Mouse (Mus musculus) left cerebral cortex, postnatal 25 days (tissue): ENCODE measurements around the gene Mrpl40. TPM values are rescaled to one million over a fixed set of nuclear protein-coding genes. Genes with fewer than 3 reads are reported as not detected.
A peak's percentile ranks its signal among the peaks of the same experiment; 100 is the strongest.

Source experiments
- DNase-seq, 2 experiments: peaks; one replicate each; pipeline ENCODE4 v3.0.0; 2022; ENCODE audit warnings: low spot score in 2 of 2, mixed read lengths in 1 of 2
- intact Hi-C: fragments of 180-260 bp; cut with DNase I; formaldehyde crosslinking; loops from one replicate; pipeline ENCODE4 v1.15.1; 2025
- total RNA-seq, 2 experiments: library from RNA; stranded (reverse); gene quantifications; 2 replicates each; pipeline ENCODE4 v1.2.3; 2021

The Mrpl40 gene
- total RNA-seq, 2 experiments from 2014 or later, result 37.9 to 38.9 TPM

DNA sequence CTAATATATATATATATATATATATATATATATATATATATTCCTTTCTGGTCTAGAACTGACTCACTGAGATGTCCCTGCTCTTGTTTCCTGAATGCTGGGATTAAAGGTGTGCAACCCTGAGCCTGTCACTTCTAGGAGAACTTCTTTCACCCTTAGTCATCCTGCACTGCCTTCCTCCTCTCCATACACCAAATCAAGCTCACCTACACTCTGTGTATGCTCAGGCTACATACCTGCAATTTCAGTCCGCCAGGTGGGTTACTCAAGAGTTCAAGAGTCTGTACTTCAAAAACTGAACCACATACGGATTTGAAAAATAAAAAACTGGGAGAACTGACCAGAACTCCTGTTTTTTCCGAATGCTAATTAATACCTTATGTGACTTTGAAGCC, 40.6 kb downstream of the Mrpl40 start:
- DNase-seq, result no peak
- intact Hi-C loops, result loop anchor here (2.0 kb wide), 1 partner anchor 41 kb away; the partner anchor contains the start of genes Hira and Mrpl40

DNA sequence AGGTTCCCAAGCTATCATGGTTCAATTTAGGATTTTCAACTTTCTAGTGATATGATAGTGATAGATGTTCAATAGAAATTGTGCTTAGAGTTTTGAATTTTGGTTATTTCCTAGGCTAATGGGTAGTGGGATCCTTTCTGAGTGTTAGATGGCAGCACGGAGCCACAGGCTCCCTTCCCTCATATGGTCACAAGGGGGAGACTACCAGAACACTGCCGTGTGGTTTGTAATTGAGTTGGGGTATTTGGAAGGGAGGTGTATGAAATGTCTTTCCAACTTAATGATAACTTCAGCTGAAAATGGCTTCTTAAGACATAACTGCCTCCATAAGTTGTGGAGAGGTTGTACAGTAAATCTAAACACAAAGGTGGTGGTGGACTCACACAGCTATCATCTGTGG, 43.2 kb downstream of the Mrpl40 start:
- no peak for DNase-seq
- intact Hi-C loops, result no loop called here

DNA sequence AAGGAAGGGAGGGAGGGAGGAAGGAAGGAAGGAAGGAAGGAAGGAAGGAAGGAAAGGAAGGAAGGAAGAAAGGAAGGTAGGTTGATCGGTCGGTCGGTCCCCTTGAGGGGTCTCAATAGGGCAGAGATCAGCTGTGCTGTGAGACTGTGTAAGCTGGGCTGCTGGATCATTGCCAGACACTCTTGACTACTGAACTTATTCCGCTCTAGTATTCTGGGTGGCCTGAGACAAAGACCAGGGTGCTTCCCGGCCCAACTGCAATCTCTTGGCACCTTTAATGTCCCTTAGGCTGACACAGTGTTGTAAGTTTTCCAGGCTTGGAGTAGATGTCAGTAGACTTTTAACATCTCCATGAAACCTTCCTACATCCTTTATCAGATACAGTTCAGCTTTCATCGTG, 47.6 kb downstream of the Mrpl40 start:
- intact Hi-C loops, result no loop called here
- no peak for DNase-seq

- no peak for DNase-seq
Observed at GRCm38 (mm10) chr16:18828630-18829029, 48.0 kb downstream of the Mrpl40 start.

GRCm38 (mm10) chr16:18822925-18823324, 53.7 kb downstream of the Mrpl40 start:
- DNase-seq, result peak; percentile 31 to 78
- intact Hi-C loops, result no loop called here

More at GRCm38 (mm10) chr16:18828630-18829029, 48.0 kb downstream of the Mrpl40 start:
- intact Hi-C loops, result no loop called here

DNA sequence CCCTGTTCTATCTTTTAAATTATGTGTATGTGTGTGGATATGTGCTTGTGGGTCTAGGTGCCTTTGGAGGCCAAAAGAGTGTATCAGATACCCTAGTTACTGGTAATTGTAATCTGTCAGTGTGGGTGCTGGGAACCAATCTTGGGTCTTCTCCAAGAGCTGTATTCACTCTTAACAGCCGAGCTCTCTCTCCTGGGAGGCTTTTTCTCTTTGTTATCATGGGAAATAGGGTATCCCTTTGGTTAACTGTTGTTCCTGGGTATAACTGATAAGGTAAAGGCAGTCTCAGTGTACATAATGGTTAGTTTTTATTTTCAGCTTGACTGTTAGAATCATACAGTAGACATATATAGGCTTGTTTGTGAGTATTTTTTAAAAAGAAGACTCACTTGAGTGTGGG, 54.3 kb downstream of the Mrpl40 start:
- intact Hi-C loops, result no loop called here
- no peak for DNase-seq

Other genes starting within 250 kb of the Mrpl40 start
- gene Sept5, start 246.9 kb downstream of the Mrpl40 start, total RNA-seq, result 100 to 1,000 TPM; 961 to 977 TPM
- 10 to 100 TPM; 51.1 to 67.2 TPM for gene Cldn5, start 100.0 kb downstream of the Mrpl40 start, total RNA-seq
- 10 to 100 TPM; 87.2 to 96.9 TPM for gene Ufd1, start 65.1 kb downstream of the Mrpl40 start, total RNA-seq
- 1 to 10 TPM; 1.6 to 1.7 TPM for gene Cdc45, start 64.9 kb downstream of the Mrpl40 start, total RNA-seq
- gene 2510002D24Rik, start 40.3 kb downstream of the Mrpl40 start, total RNA-seq, result 10 to 100 TPM; 24.4 to 24.6 TPM
- 1 to 10 TPM in 1 of 2 experiments, under 1 TPM in 1; 0.98 to 1.7 TPM for gene Gm28539, start 40.3 kb downstream of the Mrpl40 start, total RNA-seq
- 10 to 100 TPM; 74.3 to 84.6 TPM for gene Hira, start 175 bp upstream of the Mrpl40 start, total RNA-seq